Mouse (Mus musculus): ENCODE data around the gene Nol12. TPM values are rescaled to one million over a fixed set of nuclear protein-coding genes. Genes with fewer than 3 reads are reported as not detected.

Gene Nol12
- polyA plus RNA-seq, 1 experiment from 2014 or later, result 51.4 TPM

DNA sequence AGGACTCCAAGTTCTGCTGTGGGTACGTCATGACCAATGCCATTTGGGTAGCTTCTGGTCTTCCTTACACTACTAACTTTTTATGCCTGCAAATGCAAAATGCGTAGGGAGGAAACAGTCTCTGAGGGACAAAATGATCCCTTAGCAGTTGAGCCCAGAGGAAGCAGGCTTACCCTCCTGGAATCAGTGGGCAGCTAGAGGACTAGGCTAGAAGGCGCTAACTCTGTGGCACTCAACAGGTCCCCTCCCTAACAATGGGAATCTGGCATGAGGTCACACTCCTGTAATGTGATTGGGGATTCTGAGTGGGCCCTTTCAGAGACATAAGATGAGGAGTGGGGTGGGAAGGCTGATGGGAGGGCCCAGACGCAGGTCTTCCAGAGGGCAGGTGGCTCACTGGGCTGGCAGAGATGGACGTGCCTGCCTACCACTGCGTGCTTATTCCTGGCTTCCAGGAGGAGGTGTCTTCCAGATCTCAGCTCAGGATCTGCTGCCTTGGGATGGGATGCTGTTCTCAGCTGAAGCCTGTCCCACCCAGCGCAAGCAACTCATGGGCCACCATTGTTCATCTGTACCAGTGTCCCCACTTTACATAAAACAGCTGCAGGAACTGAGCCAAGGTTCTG, 3.8 kb upstream of the Nol12 start:
- H3K9me3 ChIP-seq (replicated peaks; ENCODE audit: control insufficient read depth, low read length), result no peaks in the 10 kb centered on the region
- H3K36me3 ChIP-seq (ENCODE audit: control insufficient read depth, insufficient read depth, low read length), result 0 out of 2 replicates have a peak, but pooled peaks cover 2% of the 10 kb centered on the region
- no peak overlapping the region for H3K27ac ChIP-seq (ENCODE audit: low read depth, low read length)
- H3K4me2 ChIP-seq, result no peak overlapping the region
- WGBS (ENCODE audit: insufficient replicate concordance), result 82% methylated on average over 7 of the region's 7 CpGs
- H3K4me1 ChIP-seq (ENCODE audit: control insufficient read depth, insufficient read depth, low read length), result peaks cover 27% of the 10 kb centered on the region
- no peaks in the 10 kb centered on the region for H3K27me3 ChIP-seq (ENCODE audit: control insufficient read depth, insufficient read depth, low read length)
- H3K9ac ChIP-seq (ENCODE audit: low read depth, low read length), result no peak overlapping the region
- no peak overlapping the region for H3K4me3 ChIP-seq (ENCODE audit: low read depth, low read length)
- no peak for ATAC-seq (replicated peaks; ENCODE audit: insufficient number of reproducible peaks, low FRiP score, low TSS enrichment)

DNA sequence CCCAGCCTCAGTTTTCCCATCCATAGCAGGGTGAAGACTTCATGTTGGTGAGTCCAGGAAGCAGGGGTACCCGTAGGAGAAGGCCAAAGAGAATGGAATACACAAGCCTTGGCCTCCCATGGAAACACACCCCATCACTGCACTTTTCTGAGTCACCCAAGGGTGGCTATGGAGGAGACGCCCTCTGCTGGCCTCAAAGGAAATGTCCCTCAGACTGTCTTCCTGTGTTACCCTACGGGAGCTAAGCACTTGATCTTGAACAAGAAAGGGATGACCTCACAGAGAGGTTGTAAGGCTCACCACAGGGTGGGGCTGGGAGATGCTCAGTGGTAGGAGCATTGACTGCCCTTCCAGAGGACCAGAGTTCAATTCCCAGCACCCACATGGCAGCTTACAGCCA, 3.2 kb upstream of the Nol12 start:
- H3K9me3 ChIP-seq (replicated peaks; ENCODE audit: control insufficient read depth, low read length), result no peaks in the 10 kb centered on the region
- WGBS (ENCODE audit: insufficient replicate concordance), result 17% methylated on average over 3 of the region's 3 CpGs
- no peak overlapping the region for H3K4me3 ChIP-seq (ENCODE audit: low read depth, low read length)
- ATAC-seq (replicated peaks; ENCODE audit: insufficient number of reproducible peaks, low FRiP score, low TSS enrichment), result no peak
- no peak overlapping the region for H3K4me2 ChIP-seq
- no peaks in the 10 kb centered on the region for H3K27me3 ChIP-seq (ENCODE audit: control insufficient read depth, insufficient read depth, low read length)
- 0 out of 2 replicates have a peak, but pooled peaks cover 2% of the 10 kb centered on the region for H3K36me3 ChIP-seq (ENCODE audit: control insufficient read depth, insufficient read depth, low read length)
- peaks cover 26% of the 10 kb centered on the region for H3K4me1 ChIP-seq (ENCODE audit: control insufficient read depth, insufficient read depth, low read length)
- no peak overlapping the region for H3K9ac ChIP-seq (ENCODE audit: low read depth, low read length)
- H3K27ac ChIP-seq (ENCODE audit: low read depth, low read length), result no peak overlapping the region

DNA sequence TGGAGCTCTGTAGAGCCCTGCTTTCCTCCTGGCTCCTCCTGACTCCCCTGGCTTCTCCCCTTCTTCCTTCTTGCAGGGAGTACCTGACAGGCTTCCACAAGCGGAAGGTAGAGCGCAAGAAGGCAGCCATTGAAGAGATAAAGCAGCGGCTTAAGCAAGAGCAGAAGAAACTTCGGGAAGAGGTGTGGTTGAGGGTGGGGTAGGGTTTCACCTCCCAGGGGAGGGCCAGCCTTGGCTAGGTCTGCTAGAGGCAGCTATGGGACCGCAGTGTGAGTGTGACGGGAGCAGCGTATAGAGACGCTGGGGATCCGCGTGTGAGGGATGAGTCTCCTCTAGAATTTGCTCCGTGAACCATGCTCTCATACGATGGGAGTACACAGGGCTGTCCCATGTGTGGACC, 1.7 kb downstream of the Nol12 start:
- WGBS (ENCODE audit: insufficient replicate concordance), result 86% methylated on average over 12 of the region's 12 CpGs

DNA sequence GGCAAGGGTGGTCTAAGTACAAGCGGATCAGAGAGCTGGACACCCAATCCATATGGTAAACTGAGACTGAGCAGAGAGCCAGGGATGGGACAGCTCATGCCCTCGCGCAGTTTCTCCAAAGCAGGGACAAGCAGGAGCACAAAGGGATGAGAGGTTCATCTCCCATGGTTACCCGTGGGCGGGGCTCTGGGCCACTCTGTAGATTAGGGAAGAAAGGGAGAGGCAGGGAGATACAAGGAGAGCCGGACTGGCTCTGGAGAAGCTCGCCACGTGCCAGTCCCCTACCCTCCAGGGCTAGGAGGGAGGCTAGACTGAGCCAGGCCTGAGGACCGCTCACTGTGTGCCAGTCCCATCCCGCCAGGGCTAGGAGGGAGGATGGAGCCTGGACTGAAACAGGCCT, 2.6 kb downstream of the Nol12 start:
- H3K27me3 ChIP-seq (ENCODE audit: control insufficient read depth, insufficient read depth, low read length), result no peaks in the 10 kb centered on the region
- 90% methylated on average over 10 of the region's 10 CpGs for WGBS (ENCODE audit: insufficient replicate concordance)
- no peak; the same call in 1 of the 2 replicates for ATAC-seq (replicated peaks; ENCODE audit: insufficient number of reproducible peaks, low FRiP score, low TSS enrichment)

More for the DNA sequence above, 1.7 kb downstream of the Nol12 start:
- no peak overlapping the region for H3K27ac ChIP-seq (ENCODE audit: low read depth, low read length)
- 0 out of 2 replicates have a peak, but pooled peaks have one; percentile 22 for ATAC-seq (replicated peaks; ENCODE audit: insufficient number of reproducible peaks, low FRiP score, low TSS enrichment)
- H3K36me3 ChIP-seq (ENCODE audit: control insufficient read depth, insufficient read depth, low read length), result peaks cover 21% of the 10 kb centered on the region
- H3K27me3 ChIP-seq (ENCODE audit: control insufficient read depth, insufficient read depth, low read length), result no peaks in the 10 kb centered on the region
- 0 out of 2 replicates have a peak overlapping the region, but pooled peaks have one; percentile 74 for H3K4me3 ChIP-seq (ENCODE audit: low read depth, low read length)
- H3K9ac ChIP-seq (ENCODE audit: low read depth, low read length), result no peak overlapping the region
- no peaks in the 10 kb centered on the region for H3K9me3 ChIP-seq (replicated peaks; ENCODE audit: control insufficient read depth, low read length)
- peaks cover 9% of the 10 kb centered on the region; the same call in 1 of the 2 replicates for H3K4me1 ChIP-seq (ENCODE audit: control insufficient read depth, insufficient read depth, low read length)
- H3K4me2 ChIP-seq, result peak overlapping the region; percentile 71

DNA sequence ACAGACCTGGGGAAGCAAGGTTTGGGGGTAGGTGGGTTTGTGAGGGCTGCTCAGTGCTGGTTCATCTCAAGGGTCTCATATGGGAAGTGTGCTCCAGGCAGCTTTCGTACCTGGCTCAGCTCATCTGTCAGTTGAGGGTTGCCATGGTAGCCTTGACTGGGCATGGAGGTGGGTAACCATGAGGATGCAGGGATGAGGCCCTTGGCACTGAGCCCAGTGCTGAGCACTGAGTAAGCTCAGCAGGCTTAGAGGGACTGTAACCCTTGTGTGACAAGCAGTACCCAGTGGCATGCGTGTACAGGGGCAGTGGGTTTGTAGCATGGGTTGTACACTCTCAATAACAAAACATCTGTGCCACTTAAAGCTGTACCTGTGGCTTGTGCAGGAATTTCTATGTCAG, 3.2 kb downstream of the Nol12 start:
- no peak overlapping the region for H3K4me2 ChIP-seq
- H3K27ac ChIP-seq (ENCODE audit: low read depth, low read length), result no peak overlapping the region
- no peak overlapping the region for H3K4me3 ChIP-seq (ENCODE audit: low read depth, low read length)
- H3K36me3 ChIP-seq (ENCODE audit: control insufficient read depth, insufficient read depth, low read length), result peaks cover 21% of the 10 kb centered on the region
- H3K4me1 ChIP-seq (ENCODE audit: control insufficient read depth, insufficient read depth, low read length), result peaks cover 13% of the 10 kb centered on the region
- ATAC-seq (replicated peaks; ENCODE audit: insufficient number of reproducible peaks, low FRiP score, low TSS enrichment), result no peak
- no peaks in the 10 kb centered on the region for H3K9me3 ChIP-seq (replicated peaks; ENCODE audit: control insufficient read depth, low read length)
- H3K27me3 ChIP-seq (ENCODE audit: control insufficient read depth, insufficient read depth, low read length), result no peaks in the 10 kb centered on the region
- 84% methylated on average over 2 of the region's 2 CpGs for WGBS (ENCODE audit: insufficient replicate concordance)
- no peak overlapping the region for H3K9ac ChIP-seq (ENCODE audit: low read depth, low read length)

More for the DNA sequence above, 2.6 kb downstream of the Nol12 start:
- H3K9ac ChIP-seq (ENCODE audit: low read depth, low read length), result no peak overlapping the region
- H3K4me2 ChIP-seq, result no peak overlapping the region
- no peaks in the 10 kb centered on the region for H3K9me3 ChIP-seq (replicated peaks; ENCODE audit: control insufficient read depth, low read length)
- H3K27ac ChIP-seq (ENCODE audit: low read depth, low read length), result no peak overlapping the region
- H3K4me3 ChIP-seq (ENCODE audit: low read depth, low read length), result no peak overlapping the region
- H3K4me1 ChIP-seq (ENCODE audit: control insufficient read depth, insufficient read depth, low read length), result peaks cover 9% of the 10 kb centered on the region
- peaks cover 21% of the 10 kb centered on the region for H3K36me3 ChIP-seq (ENCODE audit: control insufficient read depth, insufficient read depth, low read length)

DNA sequence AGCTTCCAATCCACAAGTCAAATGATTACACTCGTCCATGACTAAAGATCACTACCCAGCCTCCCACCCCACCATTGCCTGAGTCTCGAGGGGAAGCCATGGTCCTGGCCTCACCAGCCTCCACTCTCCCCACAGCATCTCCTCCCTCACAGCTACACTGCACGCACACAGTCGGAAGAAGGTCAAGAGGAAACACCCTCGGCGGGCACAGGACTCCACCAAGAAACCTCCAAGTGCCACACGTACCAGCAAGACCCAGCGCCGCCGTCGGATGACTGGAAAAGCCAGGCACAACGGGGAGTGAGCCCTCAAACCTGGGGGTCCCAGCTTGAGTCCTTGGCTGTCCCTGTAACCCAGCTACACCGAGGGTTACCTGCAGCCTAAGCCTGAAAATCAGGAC, 5.6 kb downstream of the Nol12 start:
- Histone ChIP-seq H3K9ac (ENCODE audit: low read depth, low read length) (no peak overlapping the region), H3K9me3 (replicated peaks; ENCODE audit: control insufficient read depth, low read length) (no peaks in the 10 kb centered on the region), H3K4me3 (ENCODE audit: low read depth, low read length) (no peak overlapping the region), H3K27ac (ENCODE audit: low read depth, low read length) (no peak overlapping the region), H3K4me2 (no peak overlapping the region), H3K36me3 (ENCODE audit: control insufficient read depth, insufficient read depth, low read length) (peaks cover 21% of the 10 kb centered on the region), H3K27me3 (ENCODE audit: control insufficient read depth, insufficient read depth, low read length) (no peaks in the 10 kb centered on the region), H3K4me1 (ENCODE audit: control insufficient read depth, insufficient read depth, low read length) (peaks cover 16% of the 10 kb centered on the region)
- ATAC-seq (replicated peaks; ENCODE audit: insufficient number of reproducible peaks, low FRiP score, low TSS enrichment), result no peak
- WGBS (ENCODE audit: insufficient replicate concordance), result 92% methylated on average over 13 of the region's 13 CpGs

DNA sequence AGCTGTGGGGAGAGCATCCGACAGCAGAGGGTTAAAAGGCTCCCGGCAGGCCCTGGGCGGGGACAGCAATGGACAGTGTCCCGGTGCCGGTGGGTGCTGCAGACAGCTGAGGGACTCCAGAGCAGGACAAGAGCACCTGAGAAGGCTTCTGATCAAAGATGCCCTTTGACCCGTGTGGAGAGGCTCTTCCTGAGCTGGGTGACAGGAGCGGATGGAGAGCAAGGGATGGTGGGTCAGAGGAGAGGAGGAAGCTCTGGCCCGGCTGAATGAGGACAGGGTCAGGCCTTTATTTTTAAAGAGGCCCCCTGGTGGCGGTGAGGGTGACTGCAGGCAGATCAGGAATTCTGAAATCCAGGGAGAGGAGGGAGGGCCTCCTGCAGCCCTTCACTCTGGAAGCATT, 7.9 kb downstream of the Nol12 start:
- Histone ChIP-seq H3K4me1 (ENCODE audit: control insufficient read depth, insufficient read depth, low read length) (peaks cover 7% of the 10 kb centered on the region), H3K27ac (ENCODE audit: low read depth, low read length) (no peak overlapping the region), H3K27me3 (ENCODE audit: control insufficient read depth, insufficient read depth, low read length) (peaks cover 2% of the 10 kb centered on the region; the same call in 1 of the 2 replicates), H3K36me3 (ENCODE audit: control insufficient read depth, insufficient read depth, low read length) (peaks cover 17% of the 10 kb centered on the region), H3K9me3 (replicated peaks; ENCODE audit: control insufficient read depth, low read length) (no peaks in the 10 kb centered on the region), H3K4me2 (peak overlapping the region; percentile 66), H3K9ac (ENCODE audit: low read depth, low read length) (peak overlapping the region; percentile 62), H3K4me3 (ENCODE audit: low read depth, low read length) (peak overlapping the region; percentile 40)
- 2% methylated on average over 9 of the region's 9 CpGs for WGBS (ENCODE audit: insufficient replicate concordance)
- peak; percentile 8; the same call in 1 of the 2 replicates for ATAC-seq (replicated peaks; ENCODE audit: insufficient number of reproducible peaks, low FRiP score, low TSS enrichment)

DNA sequence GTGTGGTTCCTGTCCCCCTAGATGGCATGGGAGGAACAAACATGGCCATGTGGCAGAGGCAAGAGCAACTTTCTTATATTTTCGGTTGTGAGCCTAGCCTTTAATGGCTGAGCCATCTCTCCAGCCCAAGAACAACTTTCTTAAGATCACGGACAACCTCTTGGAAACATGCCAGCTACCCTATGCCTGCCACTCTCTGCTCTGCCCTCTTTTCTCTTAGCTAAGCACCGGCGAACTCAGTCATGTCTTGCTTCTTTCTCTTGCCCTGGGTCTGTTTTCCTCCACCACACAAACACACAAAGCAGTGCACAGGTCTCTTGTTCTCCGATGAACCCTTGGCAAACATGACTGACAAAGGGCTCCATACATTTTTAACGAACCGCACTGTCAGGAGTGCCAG, 11.5 kb downstream of the Nol12 start:
- WGBS (ENCODE audit: insufficient replicate concordance), result 79% methylated on average over 7 of the region's 7 CpGs
- no peak for ATAC-seq (replicated peaks; ENCODE audit: insufficient number of reproducible peaks, low FRiP score, low TSS enrichment)
- no peak overlapping the region for H3K4me3 ChIP-seq (ENCODE audit: low read depth, low read length)
- no peak overlapping the region for H3K4me2 ChIP-seq
- no peaks in the 10 kb centered on the region for H3K9me3 ChIP-seq (replicated peaks; ENCODE audit: control insufficient read depth, low read length)
- H3K36me3 ChIP-seq (ENCODE audit: control insufficient read depth, insufficient read depth, low read length), result no peaks in the 10 kb centered on the region
- peaks cover 10% of the 10 kb centered on the region for H3K4me1 ChIP-seq (ENCODE audit: control insufficient read depth, insufficient read depth, low read length)
- H3K9ac ChIP-seq (ENCODE audit: low read depth, low read length), result no peak overlapping the region
- H3K27me3 ChIP-seq (ENCODE audit: control insufficient read depth, insufficient read depth, low read length), result peaks cover 2% of the 10 kb centered on the region; the same call in 1 of the 2 replicates
- H3K27ac ChIP-seq (ENCODE audit: low read depth, low read length), result no peak overlapping the region

DNA sequence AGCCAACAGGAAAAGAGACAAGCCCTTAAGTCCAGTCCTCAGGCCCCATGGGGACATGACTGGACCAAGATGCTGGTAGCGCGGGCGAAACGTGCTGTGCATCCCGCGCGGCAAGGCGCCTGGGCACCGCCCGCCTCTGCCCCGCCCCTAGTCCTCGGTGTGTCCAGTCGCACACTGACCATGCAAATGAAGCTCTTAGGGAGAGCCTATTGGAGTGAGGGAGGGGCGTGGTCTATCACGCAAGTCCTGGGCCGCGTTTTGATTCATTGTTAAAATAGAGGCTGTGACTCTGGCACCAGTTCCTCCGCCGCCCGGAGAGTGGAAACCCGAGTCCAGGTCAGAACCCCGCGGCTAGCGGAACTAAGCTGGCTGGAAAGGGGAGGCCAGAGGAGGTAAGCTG, 12.9 kb downstream of the Nol12 start, which contains the start of gene Triobp:
Gene Triobp (plus strand): TSS at position 68 of the 400 bp plus-strand sequence.
- Histone ChIP-seq H3K4me3 (ENCODE audit: low read depth, low read length) (peak within 1 kb of the TSS; percentile 44), H3K4me1 (ENCODE audit: control insufficient read depth, insufficient read depth, low read length) (peaks cover 8% of the 10 kb centered on the region), H3K36me3 (ENCODE audit: control insufficient read depth, insufficient read depth, low read length) (no peaks in the 10 kb centered on the region), H3K27me3 (ENCODE audit: control insufficient read depth, insufficient read depth, low read length) (peaks cover 2% of the 10 kb centered on the region; the same call in 1 of the 2 replicates), H3K27ac (ENCODE audit: low read depth, low read length) (no peak within 1 kb of the TSS), H3K9me3 (replicated peaks; ENCODE audit: control insufficient read depth, low read length) (no peaks in the 10 kb centered on the region), H3K4me2 (peak within 1 kb of the TSS; percentile 81), H3K9ac (ENCODE audit: low read depth, low read length) (peak within 1 kb of the TSS; percentile 70)
- peak; percentile 93 for ATAC-seq (replicated peaks; ENCODE audit: insufficient number of reproducible peaks, low FRiP score, low TSS enrichment)
- under 1% methylated on average over 24 of the region's 24 CpGs for WGBS (ENCODE audit: insufficient replicate concordance)

Data from heart, embryonic 11.5 days (tissue).